Comparison of ENCODE assay signal across 8 mouse cellular contexts in the genomic region with DNA sequence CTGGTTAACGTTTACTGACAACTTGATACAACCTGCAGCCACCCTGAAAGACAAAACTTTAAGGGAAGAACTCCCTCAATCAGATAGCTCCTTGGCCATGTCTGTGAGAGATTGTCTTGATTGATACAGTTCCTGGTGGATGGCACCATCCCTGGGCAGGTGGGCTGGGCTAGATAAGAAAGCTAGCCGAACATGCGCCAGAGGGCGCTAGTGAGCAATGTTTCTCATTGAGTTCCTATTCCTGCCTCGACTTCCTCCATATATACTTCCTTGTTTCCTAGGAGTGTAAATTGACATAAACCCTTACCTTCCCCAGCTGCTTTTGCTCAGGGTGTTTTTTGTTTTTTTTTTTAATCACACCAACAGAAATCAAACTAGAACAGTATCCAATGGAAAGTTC. TPM values are rescaled to one million over a fixed set of nuclear protein-coding genes. Genes with fewer than 3 reads are reported as not detected.
A peak's percentile ranks its signal among the peaks of the same experiment; 100 is the strongest.
DNase-seq lines count a peak whose midpoint lies in the region; ATAC-seq and TF ChIP-seq lines count a peak whose summit lies in the region.

No protein-coding gene starts in this region.

- H3K36me3 ChIP-seq in midbrain, postnatal 0 days (ENCODE audit: insufficient read depth, low read length) = no peaks in the 10 kb centered on the region
- H3K36me3 ChIP-seq in midbrain, embryonic 15.5 days (replicated peaks) = no peaks in the 10 kb centered on the region
- H3K36me3 ChIP-seq in neural tube, embryonic 11.5 days (ENCODE audit: control insufficient read depth, insufficient read depth, low read length) = no peaks in the 10 kb centered on the region

- H3K9ac ChIP-seq in midbrain, postnatal 0 days (replicated peaks; ENCODE audit: low read length, poor library complexity, severe bottlenecking) = no peak overlapping the region
- no peak overlapping the region for H3K9ac ChIP-seq in midbrain, embryonic 15.5 days
- H3K9ac ChIP-seq in neural tube, embryonic 11.5 days (ENCODE audit: low read length) = no peak overlapping the region

- H3K27ac ChIP-seq in midbrain, postnatal 0 days (ENCODE audit: low read depth, low read length) = no peak overlapping the region
- no peak overlapping the region for H3K27ac ChIP-seq in midbrain, embryonic 15.5 days
- H3K27ac ChIP-seq in layer of hippocampus, adult 2 months = no peak overlapping the region
- no peak overlapping the region for H3K27ac ChIP-seq in neural tube, embryonic 11.5 days (ENCODE audit: low read depth, low read length)

- WGBS in midbrain, postnatal 0 days = 42% methylated on average over 5 of the region's 5 CpGs
- 42% methylated on average over 5 of the region's 5 CpGs for WGBS in midbrain, embryonic 15.5 days
- WGBS in neural tube, embryonic 11.5 days = 32% methylated on average over 5 of the region's 5 CpGs

- TF ChIP-seq CTCF in midbrain, postnatal 0 days (IDR thresholded peaks at IDR 0.05) = peak; percentile 55
- TF ChIP-seq CTCF in layer of hippocampus, adult 2 months (conservative IDR thresholded peaks at IDR 0.05) = peak; percentile 84

- H3K4me2 ChIP-seq in midbrain, postnatal 0 days (ENCODE audit: low read depth, low read length, poor library complexity, severe bottlenecking) = no peak overlapping the region
- no peak overlapping the region for H3K4me2 ChIP-seq in midbrain, embryonic 15.5 days
- no peak overlapping the region for H3K4me2 ChIP-seq in neural tube, embryonic 11.5 days (ENCODE audit: low read depth)

- H3K27me3 ChIP-seq in midbrain, postnatal 0 days (ENCODE audit: insufficient read depth, low read length) = no peaks in the 10 kb centered on the region
- H3K27me3 ChIP-seq in midbrain, embryonic 15.5 days (replicated peaks) = no peaks in the 10 kb centered on the region
- H3K27me3 ChIP-seq in neural tube, embryonic 11.5 days (ENCODE audit: control insufficient read depth, insufficient read depth, low read length) = no peaks in the 10 kb centered on the region

- H3K4me1 ChIP-seq in midbrain, postnatal 0 days (ENCODE audit: insufficient read depth, low read length) = no peaks in the 10 kb centered on the region
- H3K4me1 ChIP-seq in midbrain, embryonic 15.5 days = peaks cover 4% of the 10 kb centered on the region; the same call in 1 of the 2 replicates
- H3K4me1 ChIP-seq in neural tube, embryonic 11.5 days (ENCODE audit: control insufficient read depth, insufficient read depth, low read length) = no peaks in the 10 kb centered on the region

- H3K4me3 ChIP-seq in midbrain, postnatal 0 days (ENCODE audit: low read depth, low read length) = no peak overlapping the region
- H3K4me3 ChIP-seq in midbrain, embryonic 15.5 days = no peak overlapping the region
- no peak overlapping the region for H3K4me3 ChIP-seq in layer of hippocampus, adult 2 months
- H3K4me3 ChIP-seq in neural tube, embryonic 11.5 days (ENCODE audit: low read depth, low read length) = no peak overlapping the region

- DNase-seq in cerebellum, postnatal 14 days = peak; percentile 58 to 70
- DNase-seq in cerebellum, adult 11-12 months = no peak
- peak; percentile 47 for DNase-seq in midbrain, postnatal 0 days (ENCODE audit: low spot score)
- DNase-seq in cerebellum, postnatal 25 days = peak; percentile 21 to 62
- peak in 1 of 2 experiments; percentile 44 for DNase-seq in layer of hippocampus, adult 2 months (ENCODE audit: low spot score in 2 of 2)
- DNase-seq in neural tube, embryonic 11.5 days (ENCODE audit: low spot score) = peak; percentile 53
- DNase-seq in thymus, postnatal 4 days = peak; percentile 86

- H3K9me3 ChIP-seq in midbrain, postnatal 0 days (ENCODE audit: low read length) = no peaks in the 10 kb centered on the region
- H3K9me3 ChIP-seq in midbrain, embryonic 15.5 days = no peaks in the 10 kb centered on the region
- H3K9me3 ChIP-seq in neural tube, embryonic 11.5 days (ENCODE audit: control insufficient read depth, low read length) = no peaks in the 10 kb centered on the region

- no peak for ATAC-seq in midbrain, postnatal 0 days (ENCODE audit: low FRiP score)
- no peak for ATAC-seq in midbrain, embryonic 15.5 days (replicated peaks)
- ATAC-seq in neural tube, embryonic 11.5 days (ENCODE audit: insufficient read depth, low FRiP score, low TSS enrichment) = no peak

RNA-seq across cellular contexts. Expression of gene Lclat1, which starts 11.3 kb away (rescaled TPM):
- 25.6 and 38.2 TPM in 2 replicates for total RNA-seq in midbrain, postnatal 0 days (2014; rRNA removed)
- polyA plus RNA-seq in midbrain, postnatal 0 days (2015; fragmentation: Nextera tagmentation; extraction: Ambion mirVana) = 11.5 and 12.4 TPM in 2 replicates
- polyA plus RNA-seq in midbrain, embryonic 15.5 days (2015; fragmentation: Nextera tagmentation; extraction: Ambion mirVana) = 11.1 and 11.5 TPM in 2 replicates
- 10 to 100 TPM; 32.9 to 34.6 TPM for total RNA-seq in layer of hippocampus, adult 2 months (2021)
- 15.8 TPM in 2 replicates for polyA plus RNA-seq in neural tube, embryonic 11.5 days (2014; fragmentation: Nextera tagmentation; extraction: Ambion mirVana)
